Mouse (Mus musculus): ENCODE data around the gene Nkd1. TPM values are rescaled to one million over a fixed set of nuclear protein-coding genes. Genes with fewer than 3 reads are reported as not detected.

Gene Nkd1
- total RNA-seq (2021) = 10 to 100 TPM; 35.3 to 40.0 TPM
- long read RNA-seq, experiment 1, transcript Nkd1-201 (10 exons, 3,035 nt) = major isoform, 46 of 73 reads
- long read RNA-seq, experiment 1, partial matches to known transcripts = 18 of 73 reads
- long read RNA-seq, experiment 1, other reads (novel, unspliced or antisense) = 9 of 73 reads
- long read RNA-seq, experiment 2, transcript Nkd1-201 (10 exons, 3,035 nt) = major isoform, 30 of 41 reads
- long read RNA-seq, experiment 2, partial matches to known transcripts = 3 of 41 reads
- long read RNA-seq, experiment 2, other reads (novel, unspliced or antisense) = 8 of 41 reads

DNA sequence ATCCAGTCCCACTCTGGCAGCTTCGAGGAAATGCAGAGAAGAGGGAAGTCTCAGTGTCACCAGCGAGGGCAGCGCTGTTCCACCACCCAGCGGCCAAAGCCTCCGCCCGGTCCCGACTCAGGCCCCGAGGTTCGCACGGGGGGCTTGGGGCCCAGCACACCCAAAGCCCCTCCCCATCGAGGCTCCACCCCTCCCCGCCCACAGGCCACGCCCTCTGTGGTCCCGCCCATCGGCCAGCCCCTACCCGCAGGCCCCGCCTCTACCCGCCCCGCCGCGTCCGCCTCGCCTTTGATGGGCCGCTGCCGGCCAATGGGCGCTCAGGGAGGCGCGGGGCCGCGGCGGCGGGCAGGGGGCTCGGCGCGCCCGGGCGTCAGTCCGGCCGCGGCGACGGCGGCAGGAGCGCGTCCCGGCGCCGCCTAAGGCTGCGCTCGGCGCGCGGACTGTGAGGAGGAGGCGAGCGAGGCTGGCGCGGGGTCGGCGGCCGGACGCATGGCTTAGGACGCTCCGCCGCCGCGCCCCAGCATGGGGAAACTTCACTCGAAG is at the start of gene Nkd1:
Gene Nkd1, plus strand, starts transcription at position 370 of the 543 bp plus-strand sequence.
- DNase-seq = peak; percentile 97

DNA sequence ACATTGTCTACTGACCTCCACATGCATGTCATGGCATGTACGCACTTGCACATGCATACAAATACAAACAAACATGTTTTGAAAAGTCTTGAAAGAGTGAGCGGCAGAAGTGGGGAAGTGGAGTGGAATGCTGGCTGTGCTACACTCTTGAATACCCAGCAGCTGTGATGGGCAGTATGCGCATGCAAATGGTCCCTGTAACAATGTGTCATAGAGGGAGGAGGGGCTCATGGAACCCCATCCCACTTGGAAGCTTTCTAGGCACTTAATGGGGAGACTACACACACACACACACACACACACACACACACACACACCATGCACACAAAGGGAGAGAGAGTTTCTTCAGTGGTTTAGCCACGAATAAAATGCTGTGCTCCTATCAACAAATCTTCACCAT is 39.9 kb upstream of the Nkd1 start:
- DNase-seq = no peak

DNA sequence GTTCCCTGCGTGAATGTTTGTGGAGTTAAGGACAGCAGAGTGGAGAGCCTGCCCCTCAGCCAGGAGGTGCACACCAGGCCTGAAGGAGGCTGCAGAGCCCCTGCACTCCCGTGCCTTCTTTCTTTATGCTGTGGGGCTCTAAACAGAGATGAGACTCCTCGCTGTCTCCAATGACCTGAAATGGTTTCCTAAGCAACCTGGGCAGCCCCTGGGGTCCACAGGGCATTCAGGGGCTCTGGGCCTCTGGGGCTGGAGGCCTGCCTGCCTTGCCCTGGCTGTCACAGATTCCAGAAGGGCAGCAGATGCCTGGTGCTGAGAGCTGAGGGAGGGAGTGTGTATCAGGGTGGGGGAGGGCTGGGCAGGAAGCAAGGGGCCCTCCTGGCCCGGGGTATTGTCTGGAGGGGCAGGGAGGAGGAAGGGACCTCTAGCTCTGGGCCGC is 32.7 kb upstream of the Nkd1 start:
- no peak for DNase-seq

DNA sequence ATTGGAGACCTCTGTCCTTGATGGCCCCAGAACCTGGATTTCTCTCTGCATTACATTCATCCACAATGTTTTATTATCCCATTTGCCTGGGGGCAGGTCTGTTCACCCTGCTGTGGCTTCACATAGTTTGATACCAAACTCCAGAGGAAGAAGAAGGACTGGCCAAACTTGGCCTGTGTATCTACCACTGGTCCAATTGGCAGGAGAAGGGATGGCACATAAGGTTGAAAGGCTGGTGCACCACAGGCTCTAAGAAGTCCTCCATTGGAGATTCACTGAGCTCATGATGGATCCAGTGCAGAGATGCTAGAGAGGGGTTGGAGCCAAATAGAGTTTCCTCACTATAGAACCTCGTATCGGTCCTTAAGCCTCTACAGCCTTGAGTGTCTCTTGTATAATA is 27.1 kb upstream of the Nkd1 start:
- DNase-seq = no peak

DNA sequence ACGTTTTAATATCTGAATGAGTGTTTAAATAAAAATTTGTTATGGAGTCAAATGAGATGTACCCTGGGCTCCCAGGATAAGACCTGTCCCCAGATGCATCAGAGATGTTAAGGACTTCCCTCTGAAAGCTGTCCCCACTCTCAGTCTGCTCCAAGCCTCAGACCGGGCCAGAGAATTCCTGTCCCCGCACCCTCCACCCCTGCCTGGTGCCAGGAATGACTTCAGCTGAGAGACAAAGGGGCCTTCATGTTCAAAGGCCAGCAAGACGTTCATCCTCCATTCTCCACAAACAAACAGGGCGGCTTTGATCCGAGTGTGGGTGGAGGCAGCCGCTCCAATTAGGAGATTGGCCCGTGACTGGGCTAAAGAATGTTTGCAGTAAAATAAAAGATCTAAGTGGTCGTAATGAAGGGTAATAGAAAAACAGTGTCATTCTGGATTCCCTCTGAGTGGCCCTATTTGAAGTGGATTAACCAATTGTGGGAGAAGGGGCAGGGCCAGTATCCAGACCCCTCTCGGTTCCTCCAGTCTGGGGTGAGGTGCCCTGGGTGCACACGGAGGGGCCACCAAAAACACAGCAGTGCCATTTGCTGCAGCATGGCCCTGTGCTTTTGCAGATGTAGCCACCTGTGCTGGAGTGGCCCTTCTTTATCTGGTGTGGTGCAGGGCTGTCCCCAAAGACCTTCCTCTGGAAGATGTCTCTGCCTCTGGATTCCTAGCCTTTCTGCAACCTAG is 25.9 kb upstream of the Nkd1 start:
- peak; percentile 19 for DNase-seq

DNA sequence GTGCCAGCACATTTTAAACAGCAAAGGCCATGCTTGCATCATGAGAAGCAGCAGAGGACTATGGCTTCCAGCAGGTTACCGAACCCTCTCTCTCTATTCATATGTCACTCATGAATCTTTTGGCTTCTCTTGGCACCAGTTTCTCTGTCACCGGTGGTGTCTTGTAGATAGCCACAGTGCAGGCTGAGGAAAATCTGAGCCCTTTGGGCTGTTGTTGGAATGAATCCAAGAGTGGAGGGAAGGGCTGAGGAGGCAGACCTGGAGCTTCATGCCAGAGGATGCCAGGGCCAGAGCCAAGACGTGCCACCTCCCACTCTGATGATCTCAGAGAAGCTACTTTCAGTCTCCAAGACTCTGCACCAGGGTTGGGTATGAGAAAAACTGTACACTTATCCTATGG is 19.0 kb upstream of the Nkd1 start:
- no peak for DNase-seq

DNA sequence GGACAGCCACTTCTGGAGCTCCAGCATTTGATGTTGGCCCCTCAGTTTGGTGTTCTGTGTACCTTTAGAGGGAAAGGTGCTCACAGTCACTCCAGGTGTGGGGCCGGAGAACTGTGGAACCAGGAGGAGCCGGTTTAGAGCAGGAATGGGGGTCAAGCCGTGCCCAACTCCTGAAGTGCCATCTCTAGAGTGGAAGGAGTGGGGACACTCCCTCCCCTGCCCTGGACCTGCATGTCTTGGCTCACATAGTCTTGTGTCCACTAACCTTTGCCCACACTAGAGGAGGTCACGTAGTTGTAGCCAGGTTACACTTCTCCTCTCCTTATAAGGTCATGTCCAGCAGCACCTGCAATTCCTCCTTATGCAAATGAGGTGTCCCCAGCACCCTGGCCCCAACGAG is 14.2 kb upstream of the Nkd1 start:
- no peak for DNase-seq

DNA sequence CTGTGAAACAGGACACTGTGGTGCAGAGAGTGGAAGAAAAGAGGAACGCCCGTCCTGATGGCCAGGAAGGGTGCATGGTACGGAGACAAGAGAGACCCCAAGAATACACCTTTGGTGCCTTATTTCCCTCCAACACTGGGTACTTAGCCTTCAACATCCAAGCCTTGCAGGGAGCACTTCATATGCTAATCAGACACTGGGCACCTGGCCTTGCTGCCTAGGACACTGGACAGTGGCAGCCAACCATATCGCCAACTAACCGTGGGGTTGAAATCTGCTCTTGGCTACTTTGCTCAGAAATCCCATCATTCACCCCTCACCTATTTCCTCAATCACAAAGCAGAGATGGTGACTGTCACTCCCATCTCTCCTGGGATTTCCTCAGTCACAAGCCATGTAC is 10.1 kb upstream of the Nkd1 start:
- DNase-seq = no peak

DNA sequence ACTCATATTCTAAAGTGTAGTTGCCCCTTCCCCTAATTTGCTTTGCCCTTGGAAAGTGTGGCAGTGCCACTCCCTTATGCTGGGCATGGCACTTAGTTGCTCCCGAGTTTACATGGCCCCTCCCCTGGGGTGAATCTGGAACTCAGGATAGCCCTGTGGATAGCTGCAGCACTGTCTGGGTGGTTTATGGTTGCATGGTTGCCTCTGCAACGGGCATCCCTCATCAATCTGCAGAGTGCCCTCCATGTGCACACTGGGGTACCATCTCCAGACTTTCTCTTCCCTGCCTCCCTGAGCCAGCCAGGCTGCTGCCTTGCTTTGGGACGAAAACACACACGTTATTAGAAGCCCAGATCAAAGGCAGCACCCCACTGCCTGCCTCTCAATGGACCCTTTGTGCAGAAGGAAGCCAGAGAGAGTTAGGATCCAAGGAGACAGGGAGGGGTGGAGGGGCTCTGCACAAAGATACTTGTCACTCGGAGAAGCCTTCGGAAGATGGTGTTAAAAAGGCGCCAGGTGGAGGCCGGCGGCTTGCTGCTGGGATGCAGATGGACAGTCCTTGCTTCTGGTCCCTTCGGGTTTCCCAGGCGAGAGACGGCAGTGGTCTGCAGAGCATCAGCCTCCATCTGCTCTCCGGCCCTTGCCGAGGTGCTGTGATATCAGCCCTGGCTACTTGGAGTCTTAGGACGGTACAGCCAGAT is 8.9 kb upstream of the Nkd1 start:
- DNase-seq = no peak

DNA sequence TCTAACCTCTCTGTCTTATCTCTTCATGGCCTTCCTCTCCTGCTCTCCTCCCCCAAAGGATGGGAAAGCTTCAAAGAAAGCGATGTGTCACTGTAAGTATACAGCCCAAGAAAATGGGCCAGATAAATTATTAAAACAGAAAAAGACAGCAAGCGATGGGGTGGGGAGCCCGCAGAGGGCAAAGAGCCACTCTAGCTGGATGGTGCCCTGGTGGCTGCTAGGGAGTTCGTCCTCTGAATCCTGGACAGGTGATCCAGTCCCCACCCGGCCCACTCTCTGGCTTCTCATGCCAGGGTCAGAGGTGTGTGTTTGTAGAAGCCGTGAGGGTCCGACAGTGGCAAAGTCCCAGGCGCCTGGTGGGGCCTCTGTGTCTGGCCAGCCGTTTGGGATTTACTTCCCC is 3.1 kb upstream of the Nkd1 start:
- DNase-seq = peak; percentile 34

DNA sequence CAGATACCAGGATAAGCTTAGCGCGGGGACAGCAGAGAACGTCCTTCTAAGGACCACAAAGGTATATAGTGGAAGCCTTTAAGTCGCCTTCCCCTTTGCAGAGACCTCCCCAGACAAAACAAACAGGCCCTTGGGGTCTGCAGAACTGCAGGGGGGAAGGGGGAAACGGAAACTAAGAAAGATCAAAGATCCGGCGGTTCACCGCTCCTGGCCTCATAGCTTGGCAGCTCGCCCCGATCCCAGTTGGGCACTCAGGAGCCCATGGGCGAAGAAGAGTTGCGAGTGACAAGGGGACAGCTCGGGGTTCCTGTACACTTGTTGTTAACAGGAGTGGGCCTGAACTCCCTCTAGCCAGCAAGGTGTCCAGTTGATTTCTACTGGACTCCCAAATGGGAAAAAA is 773 bp upstream of the Nkd1 start:
- peak; percentile 60 for DNase-seq

DNA sequence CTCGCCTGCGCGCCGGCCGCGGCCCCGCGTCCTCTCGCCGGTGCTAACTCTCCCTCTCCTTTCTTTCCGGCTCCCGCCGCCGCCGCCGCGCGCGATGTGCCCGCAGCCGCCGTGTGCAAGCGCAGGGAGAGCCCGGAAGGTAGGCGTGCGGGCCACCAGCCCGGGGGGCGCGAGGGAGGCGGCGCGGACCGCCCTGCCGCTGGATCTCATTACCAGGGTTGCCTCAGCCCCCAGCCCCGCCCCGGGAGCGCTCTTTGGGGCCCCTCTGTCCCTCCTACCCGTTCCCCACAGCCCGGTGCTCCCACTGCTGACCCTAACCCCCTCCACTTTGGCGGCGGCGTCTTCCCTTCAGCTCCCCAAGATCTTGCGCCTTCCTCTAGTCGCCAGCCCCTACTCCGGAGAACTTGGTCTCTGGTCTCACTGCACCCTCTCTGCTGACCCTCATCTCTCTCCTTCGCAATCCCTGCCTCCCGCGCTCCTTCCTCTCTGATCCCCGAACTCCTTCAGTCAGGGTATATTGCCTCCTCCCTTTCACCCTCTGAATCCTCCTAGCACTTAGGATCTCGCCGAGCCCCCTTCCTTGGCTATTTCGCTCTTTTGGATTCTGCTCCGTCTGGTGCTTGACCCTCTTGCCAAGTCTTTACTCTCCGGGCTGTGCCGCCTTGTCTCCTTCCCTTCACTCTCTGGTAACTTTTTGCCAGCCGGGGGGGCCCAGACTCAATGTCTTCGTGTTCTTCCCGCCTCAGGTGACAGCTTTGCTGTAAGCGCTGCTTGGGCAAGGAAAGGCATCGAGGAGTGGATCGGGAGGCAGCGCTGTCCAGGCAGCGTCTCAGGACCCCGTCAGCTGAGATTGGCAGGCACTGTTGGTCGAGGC is 624 bp downstream of the Nkd1 start:
- DNase-seq = peak; percentile 34

DNA sequence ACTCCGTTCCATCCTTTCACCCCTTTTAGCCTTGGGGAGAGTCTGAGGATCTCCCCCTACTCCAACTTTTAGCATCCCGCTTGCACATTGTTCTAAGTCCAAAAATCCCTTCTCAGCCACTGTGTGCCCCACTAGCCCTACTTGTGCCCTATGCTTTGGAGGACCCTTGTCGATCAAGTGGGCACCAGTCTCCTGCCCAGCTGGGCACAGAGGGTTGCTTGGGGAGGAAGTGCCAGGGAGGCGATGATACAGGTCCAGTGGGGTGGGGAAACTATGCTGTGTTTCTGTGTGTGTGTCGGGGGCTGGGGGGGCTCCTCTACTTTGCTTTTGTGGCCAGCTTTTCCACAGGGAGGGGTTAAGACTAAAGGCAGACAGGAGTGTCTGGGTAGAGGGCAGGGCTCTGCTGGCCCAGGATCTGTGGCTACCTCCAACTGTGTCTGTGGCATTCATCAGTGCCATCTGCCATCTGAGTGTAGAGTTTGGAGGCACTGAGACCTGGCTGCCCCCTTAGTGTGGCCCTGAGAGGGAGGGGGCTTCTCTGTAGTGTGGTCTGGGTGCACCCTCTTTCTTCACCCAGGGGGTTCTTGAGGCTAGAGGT is 1.4 kb downstream of the Nkd1 start:
- no peak for DNase-seq

DNA sequence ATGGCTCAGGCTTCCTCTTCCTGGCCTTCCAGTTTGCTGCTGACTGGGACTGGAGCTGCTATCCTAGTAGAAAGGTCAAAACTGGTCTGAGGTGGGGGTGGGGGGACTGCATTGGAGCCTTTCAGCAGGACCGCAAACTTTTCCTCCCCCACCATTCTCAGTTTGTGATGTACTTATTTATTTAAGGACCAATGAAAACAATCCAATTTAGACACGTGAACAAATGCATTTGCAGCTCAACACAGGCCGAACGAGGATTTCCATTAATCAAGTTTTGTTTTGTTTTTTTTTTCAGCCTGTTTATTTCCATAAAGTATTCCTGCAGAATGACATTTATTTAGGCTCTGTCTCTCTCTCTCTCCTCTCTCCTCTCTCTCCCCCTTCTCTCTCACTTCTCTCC is 2.5 kb downstream of the Nkd1 start:
- no peak for DNase-seq

DNA sequence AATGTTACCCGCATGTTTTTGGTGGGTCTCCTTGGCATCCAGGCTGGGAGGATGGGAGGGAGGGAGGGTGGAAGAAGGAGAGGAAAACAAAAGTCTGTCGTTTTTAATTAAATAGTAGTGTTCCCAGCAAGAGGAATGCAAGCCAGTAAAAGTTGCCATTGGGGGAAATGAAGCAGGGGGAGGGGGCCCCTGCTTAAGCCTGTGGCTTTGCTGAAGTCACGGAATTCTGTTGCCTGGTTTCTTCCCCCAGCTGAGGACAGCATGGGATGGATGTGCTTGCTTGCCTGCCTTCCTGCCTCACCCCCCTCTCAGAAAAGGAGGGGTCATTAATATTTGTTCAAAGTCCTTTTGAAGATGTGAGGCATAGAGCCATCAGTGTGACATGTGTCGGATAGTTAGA is 3.0 kb downstream of the Nkd1 start:
- no peak for DNase-seq

DNA sequence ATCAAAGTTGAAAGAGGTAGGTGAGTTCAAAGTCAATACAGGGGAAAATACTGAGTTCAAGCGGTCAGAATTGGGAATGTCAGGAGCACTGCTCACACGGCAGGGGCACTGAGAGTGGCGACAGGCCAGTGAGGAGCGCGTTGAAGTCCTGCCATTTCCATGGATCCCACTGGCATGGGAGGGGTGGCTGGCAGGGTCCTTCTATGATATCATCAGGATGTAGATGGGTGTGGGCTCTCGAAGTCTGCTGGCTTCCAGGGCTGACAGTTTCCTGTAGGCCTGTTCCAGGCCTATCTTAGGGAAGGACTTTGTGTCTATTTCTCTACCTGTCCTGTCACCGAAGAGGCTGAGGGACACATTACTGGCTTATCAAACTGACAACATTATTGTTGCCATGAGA is 3.7 kb downstream of the Nkd1 start:
- no peak for DNase-seq

DNA sequence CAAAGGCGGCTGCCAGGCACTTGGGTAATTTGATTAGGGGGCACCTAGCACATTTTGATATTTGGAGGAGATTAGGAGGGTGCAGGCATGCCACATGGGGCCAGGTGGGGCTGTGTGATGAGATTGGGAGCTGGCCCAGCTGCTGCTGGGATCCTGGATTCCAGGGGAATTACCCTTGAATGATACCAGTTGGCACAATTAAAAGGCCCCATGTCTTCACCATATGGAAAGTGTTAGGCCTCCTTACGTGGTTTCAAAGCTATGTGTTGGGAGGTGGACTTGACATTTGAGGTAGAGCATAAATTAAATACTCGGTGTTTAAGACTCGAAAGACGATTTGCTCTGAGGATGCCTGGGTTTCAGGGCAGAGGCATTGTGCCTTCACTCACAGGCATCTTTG is 5.1 kb downstream of the Nkd1 start:
- no peak for DNase-seq

DNA sequence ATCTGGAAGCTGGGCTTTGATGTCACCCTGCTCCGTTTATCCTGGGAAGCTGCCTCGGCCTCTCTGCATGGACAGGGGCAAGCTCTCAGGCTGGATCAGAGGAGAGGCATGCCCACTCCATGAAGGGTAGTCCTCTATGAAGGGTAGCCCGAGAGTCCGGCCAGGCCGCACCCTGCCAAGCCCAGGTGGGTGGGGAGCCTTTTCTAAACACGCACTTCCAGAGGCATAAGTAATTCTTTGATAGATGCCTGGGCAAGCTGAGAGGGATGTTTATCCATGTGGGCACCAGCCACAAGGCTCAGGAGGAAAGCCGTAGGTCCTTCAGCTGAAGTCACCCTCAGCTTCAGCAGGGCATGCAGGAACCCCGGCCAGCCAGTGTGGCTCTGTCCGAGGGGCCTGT is 7.0 kb downstream of the Nkd1 start:
- DNase-seq = no peak

DNA sequence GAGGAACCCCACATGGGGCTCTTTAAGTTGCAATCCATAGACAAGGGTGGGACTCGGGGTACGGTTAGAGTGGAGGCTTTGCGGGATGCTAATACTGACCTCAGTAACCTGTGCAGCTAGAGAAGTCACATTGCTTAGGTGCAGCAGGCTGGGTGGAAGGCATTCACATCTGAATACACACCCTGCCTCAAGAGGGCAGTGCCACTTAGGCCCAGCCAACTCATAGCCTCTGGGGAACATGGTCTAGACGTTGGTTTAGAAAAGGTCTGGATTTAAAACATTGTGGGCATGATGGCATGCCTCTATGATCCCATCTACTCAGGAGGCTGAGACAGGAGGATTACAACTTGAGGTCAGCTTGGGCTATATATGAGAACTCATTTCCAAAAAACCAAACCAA is 8.6 kb downstream of the Nkd1 start:
- DNase-seq = no peak

DNA sequence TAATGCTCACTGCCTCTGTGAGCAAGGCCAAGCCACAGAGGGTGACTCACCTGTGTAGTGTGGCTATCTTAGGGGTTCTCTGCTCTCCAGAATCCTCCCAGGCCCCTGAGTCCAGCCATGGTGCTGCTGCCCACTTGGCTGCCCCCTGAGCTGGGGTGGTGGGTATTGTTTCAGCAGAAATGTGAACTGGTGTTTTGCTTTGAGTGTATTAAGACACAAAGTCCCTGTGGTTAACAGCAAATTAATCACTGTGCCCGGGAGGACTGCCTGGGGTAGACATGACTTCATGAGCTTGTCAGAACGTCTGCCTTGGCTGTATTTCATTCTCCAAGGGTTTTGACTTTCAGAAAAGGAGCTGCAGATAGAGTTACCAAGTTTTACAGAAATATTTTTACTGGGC is 15.9 kb downstream of the Nkd1 start:
- no peak for DNase-seq
